Mouse (Mus musculus) bone marrow macrophage, adult 2 months (primary cell): Measurements from ENCODE around the gene Nxpe4.

Source experiments
- CTCF ChIP-seq: IDR thresholded peaks from 2 replicates; pipeline ENCODE4 v1.5.1; 2012; ENCODE audit warnings: low read depth, mild to moderate bottlenecking, low read length, moderate library complexity
- POLR2A ChIP-seq: IDR thresholded peaks from 2 replicates; pipeline ENCODE4 v1.6.1; 2012; ENCODE audit warnings: mild to moderate bottlenecking, low read depth, low read length, borderline replicate concordance

DNA sequence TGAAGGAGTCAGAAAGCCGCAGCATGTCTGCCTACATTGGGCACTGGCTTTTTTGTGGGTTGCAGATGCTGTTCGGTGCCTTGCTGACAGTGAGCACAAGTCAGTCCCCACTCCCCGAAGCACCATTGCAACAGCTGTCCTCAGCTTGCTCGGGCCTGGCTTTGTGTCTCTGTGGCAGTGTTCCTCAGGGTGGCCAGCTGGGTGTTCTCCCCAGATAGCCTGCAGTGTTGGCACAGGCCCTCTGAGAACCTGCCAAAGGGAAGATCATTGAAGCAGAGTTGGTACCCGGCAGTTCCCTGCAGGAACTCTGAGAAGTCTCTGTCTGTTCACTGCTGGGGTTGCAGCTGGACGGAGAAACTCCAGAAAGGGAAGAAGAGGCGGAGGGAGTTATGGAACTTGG is 22.5 kb downstream of the Nxpe4 start:
- TF ChIP-seq CTCF (no peak), POLR2A (no peak)
